Mouse (Mus musculus) forebrain, embryonic 11.5 days (tissue): ENCODE data around the gene Sp140. TPM values are rescaled to one million over a fixed set of nuclear protein-coding genes. Genes with fewer than 3 reads are reported as not detected.
"Not testable (repeated sequence)": the region's sequence is repeated elsewhere in the genome, so short reads cannot be mapped to it uniquely, and the experiment has no call there.

ENCODE experiments used
- ATAC-seq: fragments of 200-750 bp; cut with Nextera tagmentation; replicated peaks from 2 replicates; pipeline ENCODE4 v1.8.0; 2017; ENCODE audit warnings: moderate TSS enrichment; ENCODE audit not compliant: low FRiP score
- DNase-seq: peaks from one replicate; pipeline ENCODE4 v3.0.0-alpha.2; 2017; ENCODE audit warnings: low spot score
- H3K27ac ChIP-seq: fragments of 300-500 bp; sonication (generic); 2 replicates; pipeline ENCODE4 v1.5.1; 2014; ENCODE audit warnings: low read depth, low read length
- H3K27me3 ChIP-seq: fragments of 300-500 bp; sonication (generic); 2 replicates; pipeline ENCODE4 v1.6.1; 2014; ENCODE audit warnings: mild to moderate bottlenecking, low read length, mixed read lengths; ENCODE audit not compliant: control insufficient read depth, insufficient read depth
- H3K36me3 ChIP-seq: fragments of 300-500 bp; sonication (generic); 2 replicates; pipeline ENCODE4 v1.6.1; 2014; ENCODE audit warnings: mild to moderate bottlenecking, low read length, moderate library complexity, mixed read lengths; ENCODE audit not compliant: control insufficient read depth, insufficient read depth
- H3K4me1 ChIP-seq: fragments of 300-500 bp; sonication (generic); replicated peaks from 2 replicates; pipeline ENCODE4 v1.6.1; 2014; ENCODE audit warnings: low read length, mixed read lengths; ENCODE audit not compliant: control insufficient read depth, insufficient read depth
- H3K4me2 ChIP-seq: fragments of 300-500 bp; sonication (generic); 2 replicates; pipeline ENCODE4 v1.6.1; 2014; ENCODE audit warnings: low read depth, mild to moderate bottlenecking, low read length, moderate library complexity, mixed read lengths; ENCODE audit not compliant: severe bottlenecking
- H3K4me3 ChIP-seq: fragments of 300-500 bp; sonication (generic); 2 replicates; pipeline ENCODE4 v1.5.1; 2014; ENCODE audit warnings: low read depth, low read length
- H3K9ac ChIP-seq: fragments of 300-500 bp; sonication (generic); 2 replicates; pipeline ENCODE4 v1.6.1; 2014; ENCODE audit warnings: low read length
- H3K9me3 ChIP-seq: fragments of 300-500 bp; sonication (generic); 2 replicates; pipeline ENCODE4 v1.6.1; 2016; ENCODE audit warnings: low read length, mixed read lengths; ENCODE audit not compliant: control insufficient read depth
- WGBS: fragments of 180-500 bp; shearing (Covaris S2); extraction: QIAGEN DNeasy Blood & Tissue Kit; methylation state at CpG from one replicate; pipeline ENCODE4 v1.1.7; 2014; 5-methylcytosine and 5-hydroxymethylcytosine counted together
- polyA plus RNA-seq: library from polyadenylated mRNA; unstranded; fragments of >200 nt; fragmentation: Nextera tagmentation; extraction: Ambion mirVana; gene quantifications from 2 replicates; pipeline ENCODE4 v1.2.1, GENCODE M21; 2014

The Sp140 gene
- polyA plus RNA-seq, 1 experiment from 2014 or later: 0.59 TPM

DNA sequence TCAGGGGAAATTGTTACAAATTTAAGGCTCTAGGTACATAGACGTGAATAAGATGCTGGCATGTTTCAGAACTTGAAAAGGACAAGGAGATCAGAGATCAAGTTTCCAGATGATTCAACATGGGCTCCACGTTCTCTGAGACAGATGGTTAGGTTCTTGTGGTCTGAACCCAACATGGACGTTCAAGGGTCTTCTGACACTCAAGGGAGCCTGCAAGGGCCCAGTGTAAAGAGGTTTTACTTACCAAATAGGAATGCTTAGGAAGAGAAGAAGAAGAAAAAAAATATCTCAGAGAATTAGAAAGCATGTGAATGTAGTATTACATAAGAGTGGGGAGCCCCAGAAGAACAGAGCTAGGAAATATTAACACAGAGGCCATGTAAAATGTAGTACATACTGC is 15.6 kb downstream of the Sp140 start:
- not testable (repeated sequence) for ATAC-seq, H3K4me1 ChIP-seq, H3K9ac ChIP-seq, H3K4me3 ChIP-seq, H3K27me3 ChIP-seq, H3K9me3 ChIP-seq, DNase-seq, H3K4me2 ChIP-seq, H3K27ac ChIP-seq, H3K36me3 ChIP-seq
- 70% methylated on average over 3 of the region's 3 CpGs for WGBS

GRCm38 (mm10) chr1:85617161-85617560 is 17.0 kb downstream of the Sp140 start:
- H3K4me2 ChIP-seq, DNase-seq, H3K27me3 ChIP-seq, H3K4me1 ChIP-seq, H3K9me3 ChIP-seq, H3K9ac ChIP-seq, H3K4me3 ChIP-seq, H3K27ac ChIP-seq, H3K36me3 ChIP-seq, ATAC-seq: not testable (repeated sequence)
- 70% methylated on average over 4 of the region's 5 CpGs for WGBS

GRCm38 (mm10) chr1:85618689-85619088 is 18.5 kb downstream of the Sp140 start:
- not testable (repeated sequence) for H3K27ac ChIP-seq, H3K9me3 ChIP-seq, ATAC-seq, H3K4me3 ChIP-seq, H3K9ac ChIP-seq, H3K27me3 ChIP-seq, H3K36me3 ChIP-seq, DNase-seq, H3K4me1 ChIP-seq, H3K4me2 ChIP-seq
- 50% methylated on average over 1 of the region's 1 CpGs for WGBS

DNA sequence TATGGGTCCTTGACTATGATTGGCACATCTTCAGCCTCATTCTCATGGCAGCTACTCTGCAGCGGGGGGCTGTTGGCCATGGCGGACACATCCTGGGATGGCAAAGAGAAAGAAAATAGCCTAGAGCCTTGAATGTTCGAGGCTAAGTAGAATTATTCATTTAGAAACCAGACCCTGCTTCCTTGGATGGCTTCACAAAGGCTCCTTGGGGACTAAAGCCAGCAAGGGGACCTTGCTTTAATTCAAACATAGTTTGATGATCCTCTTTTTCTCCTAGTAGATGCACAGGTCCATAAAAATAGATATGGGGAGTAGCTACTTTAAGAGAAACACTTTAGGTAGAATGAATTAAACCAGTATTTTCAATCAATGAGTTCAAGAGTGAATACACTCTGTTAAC is 36.8 kb downstream of the Sp140 start:
- not testable (repeated sequence) for H3K4me2 ChIP-seq, H3K27me3 ChIP-seq, ATAC-seq, H3K36me3 ChIP-seq, H3K27ac ChIP-seq, H3K9me3 ChIP-seq, DNase-seq, H3K4me3 ChIP-seq, H3K4me1 ChIP-seq, H3K9ac ChIP-seq
- WGBS: 57% methylated on average over 3 of the region's 3 CpGs

- not testable (repeated sequence) for H3K4me3 ChIP-seq, DNase-seq, H3K4me2 ChIP-seq, ATAC-seq, H3K4me1 ChIP-seq, H3K27me3 ChIP-seq, H3K9me3 ChIP-seq, H3K36me3 ChIP-seq, H3K27ac ChIP-seq, H3K9ac ChIP-seq
- 85% methylated on average over 4 of the region's 4 CpGs for WGBS
These were observed 38.0 kb downstream of the Sp140 start for GRCm38 (mm10) chr1:85638144-85638543.

GRCm38 (mm10) chr1:85649881-85650280 is 49.7 kb downstream of the Sp140 start, which contains the start of gene Sp100:
Gene Sp100 (plus strand): TSS chr1:85649988.
- not testable (repeated sequence) for H3K36me3 ChIP-seq, H3K4me1 ChIP-seq, H3K4me3 ChIP-seq, H3K27me3 ChIP-seq, H3K4me2 ChIP-seq, H3K9me3 ChIP-seq, ATAC-seq, H3K27ac ChIP-seq, DNase-seq, H3K9ac ChIP-seq
- 89% methylated on average over 6 of the region's 6 CpGs for WGBS

- H3K9ac ChIP-seq, ATAC-seq, H3K4me2 ChIP-seq, H3K9me3 ChIP-seq, H3K27ac ChIP-seq, H3K36me3 ChIP-seq, H3K27me3 ChIP-seq, DNase-seq, H3K4me3 ChIP-seq, H3K4me1 ChIP-seq: not testable (repeated sequence)
- WGBS: 81% methylated on average over 3 of the region's 5 CpGs
These were observed 50.3 kb downstream of the Sp140 start for GRCm38 (mm10) chr1:85650524-85650923.

GRCm38 (mm10) chr1:85651770-85652275 is 51.6 kb downstream of the Sp140 start:
- not testable (repeated sequence) for H3K9ac ChIP-seq, H3K4me1 ChIP-seq, H3K27me3 ChIP-seq, H3K4me3 ChIP-seq, DNase-seq, H3K27ac ChIP-seq, H3K36me3 ChIP-seq, H3K9me3 ChIP-seq, H3K4me2 ChIP-seq, ATAC-seq
- 83% methylated on average over 13 of the region's 13 CpGs for WGBS

DNA sequence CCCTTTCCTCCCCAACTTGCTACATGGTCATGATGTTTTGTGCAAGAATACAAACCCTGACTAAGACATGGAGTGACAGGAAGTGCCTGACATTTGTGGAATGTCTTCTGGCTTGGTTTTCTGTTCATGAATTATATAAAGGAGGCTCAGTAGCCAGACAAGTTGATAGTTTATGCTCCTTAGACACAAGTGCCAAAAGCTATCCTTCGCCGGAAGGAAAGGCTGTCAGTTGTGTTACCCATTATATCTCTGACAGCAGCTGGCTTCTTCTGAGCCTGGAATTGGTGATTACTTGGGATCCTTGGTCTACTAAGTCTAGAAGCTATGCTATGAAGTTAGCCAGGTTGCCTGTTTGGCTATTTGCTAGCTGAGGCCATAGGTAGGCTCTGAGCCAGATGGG is 57.0 kb downstream of the Sp140 start:
- not testable (repeated sequence) for H3K36me3 ChIP-seq, H3K4me1 ChIP-seq, H3K9me3 ChIP-seq, H3K4me2 ChIP-seq, ATAC-seq, H3K4me3 ChIP-seq, H3K27me3 ChIP-seq, DNase-seq, H3K9ac ChIP-seq, H3K27ac ChIP-seq
- WGBS: 92% methylated on average over 2 of the region's 2 CpGs
